Mouse (Mus musculus) A20 (cell line): ENCODE data around the gene Lmod2.

Source experiments
- DNase-seq: peaks from one replicate; pipeline ENCODE4 v3.0.0-alpha.2; 2011; ENCODE audit warnings: low read depth, low spot score

Gene Lmod2

DNA sequence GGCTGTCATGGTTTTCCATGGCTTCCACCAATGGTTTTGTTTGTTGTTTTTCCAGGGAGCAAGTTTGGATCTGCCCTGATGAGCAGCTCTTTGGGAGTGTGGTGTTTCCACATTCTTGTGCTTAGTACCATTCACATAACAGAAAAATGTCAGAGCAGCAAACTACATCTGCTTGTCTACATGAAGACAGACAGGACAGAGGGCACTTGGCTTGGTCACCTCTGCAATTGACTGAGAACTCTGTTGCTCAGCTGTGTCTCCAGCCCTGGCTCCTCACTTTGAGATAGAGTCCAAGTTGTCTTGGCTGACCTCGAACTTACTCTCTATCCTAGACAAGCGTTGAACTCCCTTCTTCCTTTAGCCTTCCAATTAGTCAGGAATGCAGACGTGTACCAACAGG, 4.8 kb downstream of the Lmod2 start:
- DNase-seq: no peak

DNA sequence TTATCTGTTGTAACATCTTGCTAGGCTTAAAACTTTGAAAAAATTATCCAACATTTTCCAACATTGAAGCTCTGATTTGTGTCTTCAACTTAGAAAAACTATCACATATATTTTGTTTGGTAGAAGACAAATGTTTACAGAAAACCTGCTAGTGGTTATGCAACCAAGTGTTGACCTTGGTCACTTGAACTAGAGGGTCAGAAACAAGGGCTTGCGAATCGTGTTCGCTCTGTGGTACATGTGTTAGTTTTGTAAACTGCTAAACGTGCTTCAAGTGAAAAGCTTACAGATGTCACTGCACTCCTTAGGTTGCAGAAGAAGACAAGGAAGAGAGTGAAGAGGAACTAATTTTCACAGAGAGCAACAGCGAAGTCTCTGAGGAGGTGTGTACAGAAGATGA, 5.4 kb downstream of the Lmod2 start:
- no peak for DNase-seq

- DNase-seq: no peak
Measured at GRCm38 (mm10) chr6:24604289-24604688, 6.7 kb downstream of the Lmod2 start.

DNA sequence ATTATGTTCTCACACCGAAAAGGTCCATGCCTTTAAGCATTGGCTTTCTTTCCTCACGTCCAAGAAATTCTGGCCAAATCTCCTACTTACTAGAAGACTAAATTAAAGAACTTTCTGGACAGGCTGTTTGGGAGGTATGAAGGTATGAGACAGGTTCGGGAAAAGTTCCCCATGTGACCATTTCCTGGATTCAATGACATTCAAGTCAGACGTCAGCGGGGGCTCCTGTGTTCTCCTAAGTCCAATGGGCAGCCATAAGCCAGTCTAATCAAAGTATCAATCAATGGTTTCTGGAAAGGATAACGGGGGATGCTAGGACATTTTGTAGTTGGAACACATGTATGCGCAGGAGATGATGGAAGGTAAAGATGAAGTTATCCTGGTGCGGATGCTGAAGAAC, 8.1 kb downstream of the Lmod2 start:
- DNase-seq: no peak

DNA sequence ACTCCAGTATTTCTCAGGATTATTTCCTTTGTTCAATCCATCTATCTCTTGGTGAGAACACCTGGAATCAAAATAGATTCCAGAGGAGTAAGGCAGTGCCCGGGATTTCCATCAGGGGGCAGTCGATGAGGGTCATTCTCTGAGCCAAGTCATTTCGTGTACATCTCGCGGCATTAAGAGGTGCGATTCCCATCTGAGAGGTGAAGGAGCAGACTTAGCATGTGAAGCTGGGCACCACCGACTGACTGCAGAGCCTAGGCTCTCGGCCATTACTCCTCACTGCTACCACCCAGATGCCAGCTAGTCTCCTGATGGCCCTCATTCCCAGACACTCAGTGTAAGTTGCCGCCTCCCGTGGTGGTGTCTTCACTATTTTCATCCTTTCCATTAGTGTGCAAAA, 8.9 kb downstream of the Lmod2 start:
- no peak for DNase-seq

DNA sequence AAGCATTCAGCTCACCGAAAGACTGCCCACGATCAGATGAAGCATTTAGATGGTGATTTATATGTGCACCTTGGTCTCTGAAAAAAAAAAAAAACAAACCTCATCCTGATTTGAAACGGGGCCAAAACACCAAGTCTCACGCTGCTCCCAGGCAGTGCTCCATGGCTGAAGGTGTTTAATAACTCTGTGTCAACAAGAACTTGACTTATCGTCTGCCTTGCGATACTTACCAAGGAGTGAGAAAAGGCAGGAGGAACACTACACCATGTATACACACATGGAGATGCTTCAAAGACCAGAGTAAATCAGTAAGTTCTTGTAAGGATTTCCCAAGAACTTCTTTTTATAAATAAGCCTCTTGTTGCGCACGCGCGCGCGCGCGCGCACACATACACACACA, 10.0 kb downstream of the Lmod2 start:
- no peak for DNase-seq

DNA sequence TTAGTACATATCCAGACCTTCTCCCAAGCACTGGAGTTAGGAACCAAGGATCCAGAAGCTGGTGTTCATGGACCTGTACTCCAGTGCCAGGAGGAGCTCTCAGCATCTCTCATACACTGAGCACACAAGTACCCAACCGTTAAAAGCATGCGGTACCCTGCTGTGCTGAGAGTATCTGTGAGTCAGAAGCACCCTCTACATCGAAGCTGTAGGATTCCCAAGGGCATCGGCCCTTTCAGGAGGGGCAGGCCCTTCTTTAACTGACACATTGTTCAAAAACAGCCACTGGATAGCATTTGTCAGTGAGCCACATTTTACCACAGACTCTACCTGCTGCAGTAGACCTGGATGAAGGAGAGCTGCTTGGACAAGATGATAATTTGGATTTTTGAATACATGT, 10.6 kb downstream of the Lmod2 start:
- DNase-seq: no peak

DNA sequence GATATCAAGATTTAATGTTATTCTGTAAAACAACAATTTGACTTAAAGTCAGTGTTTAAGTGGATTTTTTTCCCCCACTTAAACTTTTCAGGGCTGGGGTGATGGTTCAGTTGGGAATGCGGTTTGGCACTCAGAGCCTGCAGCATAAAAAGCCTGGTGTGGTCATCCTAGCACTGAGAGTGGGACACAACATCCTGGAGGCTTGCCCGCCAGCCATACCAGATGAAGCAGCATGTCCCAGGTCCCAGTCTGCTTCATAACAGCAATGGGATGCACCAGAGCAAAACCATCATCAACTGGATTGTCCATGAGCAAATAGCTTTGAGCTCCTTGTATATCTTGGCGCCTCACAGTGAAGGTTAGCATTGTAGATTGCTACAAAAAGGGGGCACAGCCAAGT, 11.1 kb downstream of the Lmod2 start:
- no peak for DNase-seq

DNA sequence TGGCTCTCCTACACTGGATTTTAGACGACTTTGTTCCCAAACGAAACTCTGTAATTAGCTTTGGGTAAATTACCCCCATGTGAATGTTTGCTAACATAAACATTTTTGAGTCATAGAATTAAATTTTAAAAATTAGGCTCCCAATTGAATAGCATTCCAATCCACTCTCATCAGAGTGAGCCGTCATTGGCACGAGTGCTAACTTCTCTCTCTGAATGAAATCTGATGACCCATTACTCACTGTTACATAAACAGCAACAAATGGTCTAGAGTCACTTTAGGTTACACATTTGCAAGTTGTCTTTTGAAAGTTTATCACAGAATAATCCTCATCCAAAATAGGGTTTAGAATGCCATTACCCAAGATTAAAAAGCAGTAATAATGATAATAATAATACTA, 12.0 kb downstream of the Lmod2 start:
- no peak for DNase-seq

- no peak for DNase-seq
Measured at GRCm38 (mm10) chr6:24610358-24610757, 12.8 kb downstream of the Lmod2 start.

GRCm38 (mm10) chr6:24612074-24612755, 14.7 kb downstream of the Lmod2 start:
- no peak for DNase-seq

DNA sequence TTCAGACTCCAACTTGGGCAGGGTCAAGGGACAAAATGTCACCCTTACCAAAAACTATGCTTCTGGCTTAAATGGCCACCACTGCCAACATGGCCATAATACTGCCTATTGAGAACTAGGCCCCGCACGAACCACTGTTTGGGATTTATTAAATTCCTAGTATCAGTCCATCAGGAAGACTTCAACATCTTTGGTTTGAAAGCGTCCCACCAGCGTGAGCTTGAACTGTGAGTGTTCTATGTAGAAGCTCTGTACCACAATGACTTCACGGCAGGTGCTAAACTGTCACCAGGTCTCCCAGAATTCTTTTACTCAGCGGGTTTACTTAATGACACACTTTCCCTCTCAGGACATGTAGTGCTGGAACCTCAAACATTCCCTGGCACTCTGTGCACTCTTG, 15.8 kb downstream of the Lmod2 start:
- no peak for DNase-seq

DNA sequence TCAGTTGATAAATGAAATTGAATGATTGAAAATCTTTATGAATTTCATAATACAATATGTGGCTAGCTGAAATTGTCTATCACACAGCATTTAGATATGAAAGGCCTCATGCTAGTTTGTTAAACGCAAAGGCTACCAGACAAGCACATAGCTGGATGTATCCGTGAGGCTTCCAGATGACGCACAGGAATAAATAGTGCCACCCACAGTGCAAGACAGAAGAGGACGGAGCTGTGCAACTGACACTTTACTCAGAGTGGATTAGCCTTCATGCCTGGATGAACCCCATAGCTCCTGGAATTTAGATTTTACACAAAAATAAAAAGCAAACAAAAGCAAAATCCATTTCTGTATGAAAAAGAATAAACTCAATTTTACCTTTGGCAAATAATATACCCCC, 16.4 kb downstream of the Lmod2 start:
- DNase-seq: no peak

DNA sequence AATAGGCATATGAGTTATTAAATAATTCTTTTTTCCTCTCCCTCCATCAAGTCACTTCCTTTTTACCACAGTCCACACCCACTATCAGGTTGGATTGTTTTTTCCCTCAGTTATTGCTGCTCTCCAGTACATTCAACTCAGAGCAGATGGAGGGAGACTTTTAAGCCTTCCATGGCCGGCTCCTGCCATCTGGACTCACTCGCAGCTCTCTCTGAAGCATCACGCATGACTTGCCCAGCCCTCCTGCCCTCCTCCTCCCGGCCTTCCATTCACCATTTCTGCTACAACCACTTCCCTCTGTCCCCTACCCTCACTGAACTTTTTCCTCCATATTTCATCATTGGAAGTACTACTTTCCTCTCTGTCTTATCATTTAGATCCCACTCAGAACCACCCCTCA, 19.2 kb downstream of the Lmod2 start:
- DNase-seq: no peak

GRCm38 (mm10) chr6:24619285-24620045, 21.9 kb downstream of the Lmod2 start:
- no peak for DNase-seq

- DNase-seq: no peak
Measured at GRCm38 (mm10) chr6:24620936-24621335, 23.4 kb downstream of the Lmod2 start.

DNA sequence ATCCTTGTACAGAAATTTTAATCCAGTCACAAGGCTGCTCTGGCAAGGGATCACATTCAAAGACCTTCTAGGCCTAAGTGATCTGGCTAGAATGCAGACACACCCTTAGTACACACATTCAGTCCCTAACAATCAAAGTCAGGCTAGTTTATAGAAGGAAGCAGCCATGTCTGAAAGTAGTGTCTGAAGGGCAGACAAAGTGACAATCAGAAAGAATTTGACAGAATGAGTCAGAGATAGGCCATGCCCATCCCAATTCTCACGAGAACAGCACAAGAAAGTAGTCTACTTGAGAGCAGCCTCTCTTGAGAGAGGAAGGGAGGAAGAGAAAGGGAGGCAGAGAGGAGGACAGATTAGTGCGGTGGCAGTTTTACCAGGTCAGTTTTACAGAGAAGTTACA, 24.5 kb downstream of the Lmod2 start:
- no peak for DNase-seq

DNA sequence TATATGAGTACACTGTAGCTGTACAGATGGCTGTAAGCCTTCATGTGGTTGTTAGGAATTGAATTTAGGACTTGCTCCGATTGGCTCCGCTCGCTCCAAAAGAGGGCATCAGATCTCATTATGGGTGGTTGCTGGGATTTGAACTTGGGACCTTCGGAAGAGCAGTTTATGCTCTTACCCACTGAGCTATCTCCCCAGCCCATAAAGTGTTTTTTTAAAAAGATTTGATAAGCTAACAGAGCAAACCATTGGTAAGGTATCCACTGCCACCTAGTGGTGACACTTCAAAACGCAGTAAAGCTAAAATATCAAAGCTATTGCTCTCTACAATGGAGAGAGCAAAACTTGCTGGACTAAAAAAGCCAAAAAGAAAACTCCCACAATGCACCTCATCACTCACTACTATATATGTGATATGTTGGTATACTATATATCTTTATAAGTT, 30.0 kb downstream of the Lmod2 start:
- peak; percentile 69 for DNase-seq

GRCm38 (mm10) chr6:24628499-24628898, 30.9 kb downstream of the Lmod2 start:
- no peak for DNase-seq

DNA sequence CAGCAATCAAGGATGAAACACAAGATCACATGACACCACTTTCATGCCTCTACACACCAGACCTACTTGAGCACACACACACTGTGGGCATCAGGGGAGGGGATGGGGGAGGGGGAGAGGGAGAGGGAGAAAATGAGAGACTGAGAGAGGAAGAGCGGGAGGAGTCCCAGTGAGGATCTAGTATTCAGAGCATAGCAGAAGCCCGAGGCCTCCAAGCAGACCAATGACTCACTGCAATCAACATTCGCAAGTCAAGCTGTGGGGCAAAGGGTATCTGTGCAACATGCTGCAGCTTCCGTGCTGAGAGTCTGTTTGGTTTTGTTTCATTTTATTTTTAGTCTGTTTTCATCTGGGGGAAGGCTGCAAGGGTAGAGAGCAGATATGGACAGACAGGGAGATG, 34.5 kb downstream of the Lmod2 start:
- no peak for DNase-seq

DNA sequence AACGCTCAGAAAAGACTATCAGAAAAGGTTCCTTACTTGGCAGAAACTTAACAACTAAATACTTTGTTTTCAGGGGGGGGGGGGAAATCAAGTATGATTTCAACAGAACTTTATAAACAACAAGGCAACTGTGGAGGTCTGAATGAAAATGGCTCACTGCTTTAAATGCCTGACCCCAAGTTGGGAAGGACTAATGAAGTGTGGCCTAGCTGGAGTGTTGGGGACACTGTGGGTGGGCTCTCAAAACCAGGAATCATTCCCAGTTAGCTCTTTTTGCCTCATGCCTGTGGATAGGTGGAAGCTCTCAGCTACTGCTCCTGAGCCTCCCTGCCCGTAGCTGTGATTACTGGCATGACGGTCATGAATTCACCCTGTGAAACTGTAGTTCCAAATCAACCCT, 36.5 kb downstream of the Lmod2 start:
- no peak for DNase-seq

DNA sequence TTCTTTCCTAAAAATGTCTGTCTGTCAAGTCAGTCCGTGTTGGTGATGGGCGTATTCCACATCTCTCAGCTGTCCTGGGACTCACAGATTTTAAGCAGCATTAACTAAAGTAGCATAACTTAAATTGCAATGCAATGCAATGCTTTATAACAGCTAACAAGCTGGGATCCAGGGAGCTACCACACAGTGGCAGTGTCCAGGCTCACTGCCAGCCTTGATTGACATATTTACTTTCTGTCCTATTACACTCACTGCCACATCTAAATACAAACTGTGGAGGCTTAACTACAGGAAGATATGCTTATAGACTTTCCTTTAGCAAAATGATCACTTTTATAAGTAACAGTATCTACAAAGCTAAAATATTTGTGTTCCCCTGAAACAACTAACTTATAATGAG, 38.3 kb downstream of the Lmod2 start:
- no peak for DNase-seq

GRCm38 (mm10) chr6:24641286-24641685, 43.7 kb downstream of the Lmod2 start:
- no peak for DNase-seq
